Mouse (Mus musculus) kidney, adult 11 months (tissue): ENCODE results near the gene Casz1.

Source experiments
- DNase-seq: peaks from one replicate; pipeline ENCODE4 v3.0.0; 2022

Casz1 gene

GRCm38 (mm10) chr4:148973387-148973786, 169.2 kb downstream of the Casz1 start:
- DNase-seq: peak; percentile 3

- DNase-seq: no peak
Measured at GRCm38 (mm10) chr4:148974833-148975232, 170.6 kb downstream of the Casz1 start.

- DNase-seq: no peak
Measured at GRCm38 (mm10) chr4:148978221-148978855, 174.1 kb downstream of the Casz1 start.

DNA sequence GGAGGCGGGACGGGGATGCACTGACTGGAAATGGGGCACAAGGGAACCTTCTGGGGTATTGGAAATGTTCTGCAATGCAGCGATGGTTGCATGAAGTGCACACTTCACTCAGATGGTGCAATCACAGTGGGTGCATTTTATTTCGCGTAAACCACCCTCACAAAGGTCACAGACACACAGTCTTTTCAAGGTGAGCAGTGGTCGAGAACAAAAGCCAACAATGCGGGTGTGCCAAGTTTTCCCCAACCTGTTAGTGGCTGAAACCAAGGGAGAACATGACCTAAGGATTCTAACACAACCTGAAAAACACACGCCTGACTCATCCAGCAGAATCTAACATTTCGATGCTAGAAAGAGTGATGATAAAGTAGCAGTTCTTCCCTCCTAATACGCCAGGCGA, 174.7 kb downstream of the Casz1 start:
- DNase-seq: no peak

- DNase-seq: no peak
Measured at GRCm38 (mm10) chr4:148979837-148980236, 175.6 kb downstream of the Casz1 start.

DNA sequence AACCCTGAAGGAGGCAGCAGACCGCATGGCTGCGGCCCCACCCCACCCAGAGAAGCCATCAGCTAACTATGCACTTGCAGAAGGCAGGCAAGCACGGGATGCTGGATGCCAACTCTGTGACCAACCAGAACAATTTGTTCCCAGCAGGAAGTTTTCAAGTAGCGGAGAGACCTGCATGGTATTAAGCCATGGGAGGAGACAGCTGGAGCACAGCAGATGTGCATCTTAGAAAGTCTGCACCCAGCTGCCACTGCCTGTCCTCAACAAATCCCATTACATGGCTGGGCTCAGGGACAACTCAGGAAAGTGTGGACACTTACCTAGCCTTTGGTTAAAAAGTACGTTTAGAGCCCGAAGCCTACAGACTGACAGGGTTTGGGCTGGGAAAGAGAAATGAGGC, 178.0 kb downstream of the Casz1 start:
- no peak for DNase-seq

GRCm38 (mm10) chr4:148984701-148985540, 180.7 kb downstream of the Casz1 start:
- no peak for DNase-seq

DNA sequence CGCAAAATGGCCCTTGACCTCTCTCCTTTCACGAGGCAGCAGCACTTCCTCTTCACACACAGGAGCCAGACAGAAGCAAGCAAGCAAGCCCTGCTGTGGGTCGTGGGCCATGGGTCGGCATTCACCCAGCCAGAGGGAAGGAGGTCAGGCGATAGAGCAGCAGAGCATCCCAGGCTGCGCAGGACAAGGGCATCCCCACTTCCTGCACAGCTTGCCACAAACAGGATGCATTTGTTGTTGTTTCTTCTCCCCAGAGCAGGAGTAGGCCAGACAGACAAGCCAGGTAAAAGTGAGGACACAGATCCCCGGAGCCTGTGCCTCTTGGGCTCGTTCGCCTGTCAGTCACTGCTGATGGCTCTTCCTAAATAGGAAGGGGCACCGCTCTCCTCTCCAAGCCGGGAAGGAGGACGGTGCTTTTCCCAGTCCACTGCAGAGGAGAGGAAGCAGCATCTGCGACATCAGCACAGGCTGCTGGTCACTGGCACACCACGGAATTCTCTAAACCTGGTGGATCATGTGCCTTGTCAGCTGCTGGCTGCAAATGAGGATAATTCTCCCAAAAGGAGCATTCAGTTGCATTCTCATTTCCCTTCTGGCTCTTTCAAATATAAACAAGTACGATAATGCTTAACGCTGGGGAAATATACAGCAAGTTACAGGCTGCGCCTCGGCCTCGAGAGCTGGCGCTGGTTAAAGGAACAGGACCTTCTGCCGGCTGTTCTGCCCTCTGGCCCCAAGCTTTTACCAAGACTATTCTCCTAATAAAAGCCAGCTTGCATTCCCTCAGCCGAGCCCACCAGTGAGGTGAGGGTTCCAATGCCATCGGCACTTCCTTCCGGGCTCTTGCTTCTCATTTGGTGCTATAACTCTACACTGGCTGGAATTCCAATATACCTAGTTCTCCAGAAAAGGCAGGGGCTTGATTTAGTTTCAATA, 181.6 kb downstream of the Casz1 start:
- DNase-seq: no peak

- no peak for DNase-seq
Measured at GRCm38 (mm10) chr4:148990038-148990437, 185.8 kb downstream of the Casz1 start.

DNA sequence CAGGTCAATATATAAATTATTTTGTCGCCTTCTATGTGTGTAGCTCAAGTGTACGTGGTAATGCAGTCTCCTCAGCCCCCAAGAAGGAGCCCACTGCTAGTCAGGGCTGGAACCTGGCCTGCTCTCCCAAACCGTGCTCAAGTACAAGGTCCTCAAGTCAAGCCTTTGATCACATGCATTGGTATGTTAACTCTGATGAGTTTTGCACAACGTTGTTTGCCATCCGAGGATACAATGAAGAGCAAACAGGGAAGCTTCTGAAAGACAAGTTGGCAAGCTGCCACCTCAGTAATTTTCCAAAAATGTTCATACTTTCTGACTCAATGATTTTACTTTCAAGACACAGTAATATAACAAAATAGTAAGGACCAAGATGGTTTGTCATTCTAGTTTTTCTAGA, 189.7 kb downstream of the Casz1 start:
- DNase-seq: no peak

DNA sequence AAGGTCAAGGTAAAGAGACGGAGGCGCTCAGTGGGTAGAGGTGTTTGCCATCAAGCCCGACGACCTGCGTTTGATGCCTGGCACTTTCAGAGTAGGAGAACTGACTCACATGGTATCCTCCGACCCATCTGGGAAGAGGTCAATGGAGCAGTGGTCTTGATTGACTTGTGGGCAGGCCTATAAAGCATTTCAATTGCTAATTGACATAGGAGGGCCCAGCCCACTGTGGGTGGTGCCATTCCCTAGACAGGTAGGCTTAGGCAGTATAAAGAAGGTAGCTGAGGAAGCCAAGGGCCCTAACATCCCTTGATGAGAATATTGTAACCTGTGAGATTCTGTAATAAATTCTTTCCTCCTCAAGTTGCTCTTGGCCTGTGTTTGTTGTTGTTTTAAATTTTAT, 196.5 kb downstream of the Casz1 start:
- no peak for DNase-seq

DNA sequence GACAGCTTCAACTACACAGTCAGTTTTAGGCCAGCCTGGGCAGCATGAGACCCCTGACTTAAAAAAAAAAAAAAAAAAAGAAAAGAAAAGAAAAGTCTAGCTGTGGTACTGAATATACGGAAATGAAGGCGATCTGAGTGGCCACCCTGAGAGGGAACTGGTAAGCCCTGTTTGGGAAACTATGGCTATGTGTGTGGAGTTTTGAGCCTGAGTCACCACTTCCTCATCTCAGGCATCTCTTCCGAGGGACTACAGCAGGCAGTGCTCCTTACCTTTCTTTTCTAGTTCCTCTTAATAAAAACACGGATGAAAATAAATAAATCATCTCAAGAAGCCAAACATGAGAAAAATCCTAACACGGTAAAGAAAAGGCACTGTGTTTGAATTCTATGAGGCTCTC, 197.3 kb downstream of the Casz1 start:
- no peak for DNase-seq

DNA sequence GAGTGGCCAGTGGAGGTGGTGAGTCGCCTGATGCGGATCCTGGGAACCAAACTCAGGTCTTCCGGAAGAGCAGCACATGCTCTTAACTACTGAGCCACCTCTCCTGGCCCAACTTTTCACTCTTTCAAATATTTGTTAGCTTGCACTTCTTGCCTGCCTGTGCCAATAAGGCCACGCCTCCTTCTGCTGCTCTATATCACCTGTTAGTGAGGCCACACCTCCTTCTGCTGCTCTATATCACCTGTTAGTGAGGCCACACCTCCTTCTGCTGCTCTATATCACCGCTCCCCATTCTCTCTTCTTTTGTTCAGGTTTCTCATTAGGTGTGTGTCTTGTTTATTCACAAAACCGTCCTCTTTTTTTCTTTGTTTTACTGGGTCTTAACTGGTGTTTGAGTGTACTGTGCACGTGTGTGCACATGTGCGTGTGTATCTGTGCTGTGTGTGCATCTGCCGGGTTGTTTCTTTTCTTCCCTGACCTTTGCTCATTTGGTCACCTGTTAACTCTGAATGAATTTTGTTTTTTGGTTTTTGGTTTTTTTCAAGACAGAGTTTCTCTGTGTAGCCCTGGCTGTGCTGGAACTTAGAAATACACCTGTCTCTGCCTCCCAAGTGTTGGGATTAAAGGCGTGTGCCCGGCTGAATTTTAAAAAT, 198.3 kb downstream of the Casz1 start:
- no peak for DNase-seq
